ENCODE assay signal across 14 mouse cellular contexts in genomic region chr8:110906682-110907081, GRCm38 (mm10).
"Had no signal": no experiment of that assay in that cellular context is flagged by ENCODE, and none has a peak within 500 bp of the region (broad histone marks: within the 10 kb centered on the region; RNA-seq: fewer than 3 reads in every experiment).

No protein-coding gene starts in this region.

- H3K4me3 ChIP-seq: megakaryocyte, embryonic 14.5 days; midbrain, embryonic 13.5 days; midbrain, embryonic 15.5 days; neural tube, embryonic 12.5 days; stomach, embryonic 15.5 days had no signal

- H3K4me1 ChIP-seq: neural tube, embryonic 12.5 days had no signal

- H3K36me3 ChIP-seq: midbrain, embryonic 13.5 days; midbrain, embryonic 15.5 days; neural tube, embryonic 12.5 days; stomach, embryonic 15.5 days had no signal

- DNase-seq: lung, adult 18-20 months; lung, embryonic 14.5 days; lung, postnatal 10 days; lung, postnatal 4 days; right cerebral cortex, postnatal 14 days; thymus, adult 2 months; thymus, postnatal 25 days; thymus, postnatal 4 days had no signal

- H3K27ac ChIP-seq: midbrain, embryonic 13.5 days; midbrain, embryonic 15.5 days; neural tube, embryonic 12.5 days; stomach, embryonic 15.5 days; stomach, postnatal 0 days had no signal

- H3K27me3 ChIP-seq: midbrain, embryonic 13.5 days; midbrain, embryonic 15.5 days; stomach, embryonic 15.5 days had no signal

- ATAC-seq: midbrain, embryonic 13.5 days; midbrain, embryonic 15.5 days had no signal
